Comparison of ENCODE assay signal across 11 mouse cellular contexts in genomic region chr6:12117819-12118570, GRCm38 (mm10).
DNase-seq lines count a peak whose midpoint lies in the region; ATAC-seq and TF ChIP-seq lines count a peak whose summit lies in the region.
"Had no signal": no experiment of that assay in that cellular context is flagged by ENCODE, and none has a peak within 500 bp of the region (broad histone marks: within the 10 kb centered on the region; RNA-seq: fewer than 3 reads in every experiment).

No protein-coding gene starts in this region.

- 0 out of 2 replicates have a peak, but pooled peaks have one; percentile 23 for ATAC-seq in intestine, embryonic 15.5 days
- no peak for ATAC-seq in intestine, postnatal 0 days
- peak; percentile 77 for ATAC-seq in hindbrain, embryonic 16.5 days
- ATAC-seq in midbrain, embryonic 13.5 days = peak; percentile 84
- ATAC-seq: liver, postnatal 0 days had no signal

- H3K27me3 ChIP-seq in intestine, embryonic 15.5 days (replicated peaks) = no peaks in the 10 kb centered on the region
- no peaks in the 10 kb centered on the region for H3K27me3 ChIP-seq in intestine, postnatal 0 days (replicated peaks; ENCODE audit: control insufficient read depth, insufficient read depth, low read length)
- H3K27me3 ChIP-seq in forebrain, embryonic 10.5 days (ENCODE audit: poor library complexity, severe bottlenecking) = no peaks in the 10 kb centered on the region
- H3K27me3 ChIP-seq in hindbrain, embryonic 16.5 days (replicated peaks; ENCODE audit: control insufficient read depth, insufficient read depth, low read length) = no peaks in the 10 kb centered on the region
- no peaks in the 10 kb centered on the region for H3K27me3 ChIP-seq in midbrain, embryonic 13.5 days

- no peak overlapping the region for H3K4me2 ChIP-seq in intestine, embryonic 15.5 days (replicated peaks)
- H3K4me2 ChIP-seq in intestine, postnatal 0 days (replicated peaks; ENCODE audit: low read depth) = no peak overlapping the region
- peak overlapping the region; percentile 48 for H3K4me2 ChIP-seq in hindbrain, embryonic 16.5 days (ENCODE audit: low read length)
- H3K4me2 ChIP-seq in midbrain, embryonic 13.5 days (replicated peaks) = peak overlapping the region; percentile 41

- 37% methylated on average over 9 of the region's 9 CpGs for WGBS in intestine, embryonic 15.5 days
- WGBS in intestine, postnatal 0 days = 30% methylated on average over 9 of the region's 9 CpGs
- WGBS in forebrain, embryonic 10.5 days = 81% methylated on average over 9 of the region's 9 CpGs
- 21% methylated on average over 9 of the region's 9 CpGs for WGBS in hindbrain, embryonic 16.5 days
- WGBS in midbrain, embryonic 13.5 days = 22% methylated on average over 9 of the region's 9 CpGs

- no peaks in the 10 kb centered on the region for H3K9me3 ChIP-seq in intestine, embryonic 15.5 days
- H3K9me3 ChIP-seq in intestine, postnatal 0 days (ENCODE audit: control insufficient read depth) = no peaks in the 10 kb centered on the region
- no peaks in the 10 kb centered on the region for H3K9me3 ChIP-seq in forebrain, embryonic 10.5 days
- H3K9me3 ChIP-seq in hindbrain, embryonic 16.5 days (ENCODE audit: control insufficient read depth, low read length) = no peaks in the 10 kb centered on the region
- no peaks in the 10 kb centered on the region for H3K9me3 ChIP-seq in midbrain, embryonic 13.5 days
- H3K9me3 ChIP-seq: G1E had no signal

- TF ChIP-seq CTCF in intestine, postnatal 0 days (IDR thresholded peaks at IDR 0.05; ENCODE audit: low read depth) = no peak
- no peak for TF ChIP-seq CTCF in gastrocnemius, adult 2 months (IDR thresholded peaks at IDR 0.05)

- H3K4me1 ChIP-seq in intestine, embryonic 15.5 days (replicated peaks) = no peaks in the 10 kb centered on the region
- no peaks in the 10 kb centered on the region; the same call in 1 of the 2 replicates for H3K4me1 ChIP-seq in intestine, postnatal 0 days (replicated peaks; ENCODE audit: control insufficient read depth, insufficient read depth, low read length)
- peaks cover 22% of the 10 kb centered on the region for H3K4me1 ChIP-seq in forebrain, embryonic 10.5 days
- peaks cover 11% of the 10 kb centered on the region for H3K4me1 ChIP-seq in hindbrain, embryonic 16.5 days (ENCODE audit: control insufficient read depth, insufficient read depth, low read depth, low read length)
- H3K4me1 ChIP-seq in midbrain, embryonic 13.5 days (replicated peaks) = peaks cover 24% of the 10 kb centered on the region

- no peak for DNase-seq in forebrain, embryonic 10.5 days (ENCODE audit: extremely low spot score, low spot score)
- no peak for DNase-seq in adrenal gland, postnatal 14 days
- DNase-seq in gastrocnemius, adult 2 months = no peak
- DNase-seq in thymus, adult 18-20 months = no peak
- DNase-seq: liver, postnatal 0 days; thymus, postnatal 4 days had no signal

- no peak overlapping the region for H3K4me3 ChIP-seq in intestine, embryonic 15.5 days (replicated peaks)
- no peak overlapping the region for H3K4me3 ChIP-seq in intestine, postnatal 0 days (ENCODE audit: low read depth, low read length)
- no peak overlapping the region for H3K4me3 ChIP-seq in forebrain, embryonic 10.5 days
- no peak overlapping the region for H3K4me3 ChIP-seq in hindbrain, embryonic 16.5 days (ENCODE audit: low read length)
- peak overlapping the region; percentile 5; the same call in 1 of the 2 replicates for H3K4me3 ChIP-seq in midbrain, embryonic 13.5 days (replicated peaks)
- no peak overlapping the region for H3K4me3 ChIP-seq in gastrocnemius, adult 2 months

- no peak overlapping the region for H3K9ac ChIP-seq in intestine, embryonic 15.5 days
- H3K9ac ChIP-seq in intestine, postnatal 0 days (ENCODE audit: low read depth, low read length) = no peak overlapping the region
- peak overlapping the region; percentile 43; the same call in 1 of the 2 replicates for H3K9ac ChIP-seq in hindbrain, embryonic 16.5 days (ENCODE audit: low read depth, low read length)
- 0 out of 2 replicates have a peak overlapping the region, but pooled peaks have one; percentile 6 for H3K9ac ChIP-seq in midbrain, embryonic 13.5 days (replicated peaks)
- H3K9ac ChIP-seq: liver, postnatal 0 days had no signal

- H3K27ac ChIP-seq in intestine, embryonic 15.5 days = no peak overlapping the region
- H3K27ac ChIP-seq in intestine, postnatal 0 days (ENCODE audit: low read depth, low read length) = no peak overlapping the region
- 0 out of 2 replicates have a peak overlapping the region, but pooled peaks have one; percentile 25 for H3K27ac ChIP-seq in forebrain, embryonic 10.5 days
- H3K27ac ChIP-seq in hindbrain, embryonic 16.5 days (ENCODE audit: low read depth, low read length) = peak overlapping the region; percentile 44; the same call in 1 of the 2 replicates
- H3K27ac ChIP-seq in midbrain, embryonic 13.5 days = peak overlapping the region; percentile 78
- H3K27ac ChIP-seq in gastrocnemius, adult 2 months = no peak overlapping the region

- H3K36me3 ChIP-seq in intestine, embryonic 15.5 days = no peaks in the 10 kb centered on the region
- H3K36me3 ChIP-seq in intestine, postnatal 0 days (ENCODE audit: control insufficient read depth, insufficient read depth) = no peaks in the 10 kb centered on the region
- no peaks in the 10 kb centered on the region for H3K36me3 ChIP-seq in forebrain, embryonic 10.5 days (replicated peaks)
- no peaks in the 10 kb centered on the region for H3K36me3 ChIP-seq in hindbrain, embryonic 16.5 days (ENCODE audit: control insufficient read depth, insufficient read depth, low read length)
- H3K36me3 ChIP-seq in midbrain, embryonic 13.5 days = no peaks in the 10 kb centered on the region
- H3K36me3 ChIP-seq: G1E had no signal

- intact Hi-C loops in gastrocnemius, adult 2 months (cut with DNase I) = no loop called here

Comparison
In these comparisons a context has a peak if more than half of its experiments do, and no peak if none do; other contexts are left out.
1. H3K27ac ChIP-seq: peak in forebrain, embryonic 10.5 days (single experiment), hindbrain, embryonic 16.5 days (single experiment) and midbrain, embryonic 13.5 days (single experiment); none in intestine, embryonic 15.5 days (single experiment), intestine, postnatal 0 days (single experiment) and gastrocnemius, adult 2 months (single experiment).
2. H3K4me2 ChIP-seq: peak in hindbrain, embryonic 16.5 days (single experiment) and midbrain, embryonic 13.5 days (single experiment); none in intestine, embryonic 15.5 days (single experiment) and intestine, postnatal 0 days (single experiment).
3. H3K9ac ChIP-seq: peak in hindbrain, embryonic 16.5 days (single experiment) and midbrain, embryonic 13.5 days (single experiment); none in intestine, embryonic 15.5 days (single experiment) and intestine, postnatal 0 days (single experiment).